Mouse (Mus musculus): ENCODE data around the gene Gm3002.
"Not testable (repeated sequence)": the region's sequence is repeated elsewhere in the genome, so short reads cannot be mapped to it uniquely, and the experiment has no call there.

Gene Gm3002

GRCm38 (mm10) chr14:3809774-3810173, at the start of gene Gm3002:
Gm3002 (plus strand) TSS chr14:3810074.
- in situ Hi-C loops (cut with MboI, MseI), result not testable (repeated sequence)

- in situ Hi-C loops (cut with MboI, MseI), result not testable (repeated sequence)
These were observed 36.1 kb downstream of the Gm3002 start, which contains the start of gene Gm3033 for GRCm38 (mm10) chr14:3845945-3846344. Gm3033 (plus strand) TSS chr14:3846245.

GRCm38 (mm10) chr14:3883872-3884271, 74.0 kb downstream of the Gm3002 start, which contains the start of gene Gm2916:
Gm2916 (plus strand) TSS chr14:3884172.
- in situ Hi-C loops (cut with MboI, MseI), result not testable (repeated sequence)

- in situ Hi-C loops (cut with MboI, MseI), result loop anchor here (25.0 kb wide), 1 partner anchor 706 kb away; the partner anchor contains the start of gene Gm8159
These were observed 121.6 kb downstream of the Gm3002 start, which contains the start of gene Gm3029 for GRCm38 (mm10) chr14:3931456-3931855. Gm3029 (plus strand) TSS chr14:3931756.

GRCm38 (mm10) chr14:3963247-3963646, 153.4 kb downstream of the Gm3002 start, which contains the start of gene Gm3095:
Gm3095 (plus strand) TSS chr14:3963547.
- in situ Hi-C loops (cut with MboI, MseI), result not testable (repeated sequence)

GRCm38 (mm10) chr14:3998094-3998493, 188.2 kb downstream of the Gm3002 start, which contains the start of gene Gm3099:
Gm3099 (plus strand) TSS chr14:3998394.
- in situ Hi-C loops (cut with MboI, MseI), result loop anchor here (25.0 kb wide), 1 partner anchor 764 kb away; no protein-coding TSS in a partner anchor

All from T-helper 2 cell (primary cell).